Mouse (Mus musculus): ENCODE data around the gene Prkn.

The Prkn gene

GRCm38 (mm10) chr17:10840148-10840707, at the start of gene Prkn, which contains the start of gene Pacrg:
TSS of gene Prkn (plus strand) at chr17:10840384.
TSS of gene Pacrg (minus strand) at chr17:10840311.
- DNase-seq (ENCODE audit: low read depth in 1 of 2, low spot score in 2 of 2), result peak; percentile 93 to 94

- DNase-seq (ENCODE audit: low read depth in 1 of 2, low spot score in 2 of 2), result no peak
Measured at GRCm38 (mm10) chr17:10791661-10792060, 48.5 kb upstream of the Prkn start.

GRCm38 (mm10) chr17:10806692-10807091, 33.5 kb upstream of the Prkn start:
- DNase-seq (ENCODE audit: low read depth in 1 of 2, low spot score in 2 of 2), result no peak

DNA sequence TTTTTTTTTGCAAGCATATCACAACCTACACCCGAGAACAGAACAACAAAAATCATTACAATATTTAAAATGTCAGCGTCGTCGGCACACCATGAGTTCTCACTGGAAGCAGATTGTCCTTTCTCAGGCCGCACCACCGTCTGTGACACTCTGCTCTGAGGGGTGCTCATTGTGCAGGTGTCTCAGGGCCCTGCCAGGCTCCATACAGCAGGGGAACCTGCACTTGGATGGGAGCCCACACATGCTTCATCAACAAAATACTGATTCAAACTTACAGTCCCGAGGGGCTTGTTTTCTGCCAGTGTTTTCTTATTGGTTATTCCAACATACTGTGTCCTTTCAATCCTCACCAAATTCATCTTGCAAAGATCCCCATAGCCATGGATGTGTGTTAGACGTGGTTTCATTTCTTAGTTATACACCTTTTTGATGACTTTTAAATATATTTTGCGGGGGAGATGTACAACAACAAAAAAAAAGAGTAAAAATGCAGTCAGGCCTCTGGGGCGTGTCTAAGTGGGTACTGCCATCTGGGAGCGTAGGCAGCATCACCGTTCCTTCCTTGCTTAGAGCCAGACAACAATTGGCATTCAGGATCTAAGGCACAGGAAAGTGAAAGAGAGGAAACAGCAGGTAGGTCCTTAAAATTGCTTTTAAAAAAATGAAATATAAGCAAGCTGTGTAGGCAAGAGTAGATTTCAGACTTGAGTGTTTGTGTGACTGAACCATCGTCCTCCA, 32.8 kb upstream of the Prkn start:
- no peak for DNase-seq (ENCODE audit: low read depth in 1 of 2, low spot score in 2 of 2)

DNA sequence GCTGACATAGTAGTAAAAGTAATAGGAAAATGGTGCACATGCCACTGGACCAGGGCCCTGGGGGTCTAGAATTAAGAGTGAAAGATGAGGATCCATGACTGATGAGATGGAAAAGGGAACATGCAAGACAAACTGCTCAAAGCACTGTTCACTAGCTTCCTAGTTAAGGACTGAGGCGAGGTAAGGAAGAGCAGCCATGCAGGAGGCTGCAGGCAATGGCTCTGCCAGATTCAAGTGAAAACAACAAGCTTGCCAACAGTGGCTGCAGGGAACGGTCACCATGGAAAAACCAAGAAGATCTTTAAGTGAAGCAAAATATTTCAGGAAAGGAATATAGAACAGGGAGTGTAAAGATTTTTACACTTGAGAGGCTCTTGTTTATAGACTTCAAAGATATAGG, 31.6 kb upstream of the Prkn start:
- no peak for DNase-seq (ENCODE audit: low read depth in 1 of 2, low spot score in 2 of 2)

- no peak for DNase-seq (ENCODE audit: low read depth in 1 of 2, low spot score in 2 of 2)
Measured at GRCm38 (mm10) chr17:10818971-10819370, 21.2 kb upstream of the Prkn start.

DNA sequence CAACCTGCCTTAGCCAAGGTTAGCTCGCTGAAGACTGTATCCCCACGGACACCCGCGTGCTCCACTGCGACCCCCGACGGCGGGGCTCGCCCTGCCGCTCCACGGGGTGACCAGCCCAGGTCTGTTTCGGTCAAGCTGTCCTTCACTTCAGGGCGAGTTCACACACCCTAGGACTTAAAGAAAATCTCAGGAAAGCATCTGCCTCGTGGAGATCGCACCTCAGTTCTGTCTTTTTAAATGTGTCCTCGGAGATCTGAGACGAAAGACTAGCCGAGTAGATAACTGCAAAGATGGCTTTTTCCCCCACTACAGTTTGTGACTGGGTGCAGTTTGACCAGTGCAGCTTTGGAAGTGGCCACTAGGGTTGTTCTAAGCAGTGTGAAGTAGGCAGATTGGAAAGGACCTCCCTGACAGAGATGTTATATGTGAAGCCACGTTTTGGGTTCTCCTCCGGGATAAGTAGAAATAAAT, 582 bp downstream of the Prkn start:
- DNase-seq (ENCODE audit: low read depth in 1 of 2, low spot score in 2 of 2), result peak; percentile 10 to 36

GRCm38 (mm10) chr17:10854207-10854606, 14.0 kb downstream of the Prkn start:
- DNase-seq (ENCODE audit: low read depth in 1 of 2, low spot score in 2 of 2), result no peak

DNA sequence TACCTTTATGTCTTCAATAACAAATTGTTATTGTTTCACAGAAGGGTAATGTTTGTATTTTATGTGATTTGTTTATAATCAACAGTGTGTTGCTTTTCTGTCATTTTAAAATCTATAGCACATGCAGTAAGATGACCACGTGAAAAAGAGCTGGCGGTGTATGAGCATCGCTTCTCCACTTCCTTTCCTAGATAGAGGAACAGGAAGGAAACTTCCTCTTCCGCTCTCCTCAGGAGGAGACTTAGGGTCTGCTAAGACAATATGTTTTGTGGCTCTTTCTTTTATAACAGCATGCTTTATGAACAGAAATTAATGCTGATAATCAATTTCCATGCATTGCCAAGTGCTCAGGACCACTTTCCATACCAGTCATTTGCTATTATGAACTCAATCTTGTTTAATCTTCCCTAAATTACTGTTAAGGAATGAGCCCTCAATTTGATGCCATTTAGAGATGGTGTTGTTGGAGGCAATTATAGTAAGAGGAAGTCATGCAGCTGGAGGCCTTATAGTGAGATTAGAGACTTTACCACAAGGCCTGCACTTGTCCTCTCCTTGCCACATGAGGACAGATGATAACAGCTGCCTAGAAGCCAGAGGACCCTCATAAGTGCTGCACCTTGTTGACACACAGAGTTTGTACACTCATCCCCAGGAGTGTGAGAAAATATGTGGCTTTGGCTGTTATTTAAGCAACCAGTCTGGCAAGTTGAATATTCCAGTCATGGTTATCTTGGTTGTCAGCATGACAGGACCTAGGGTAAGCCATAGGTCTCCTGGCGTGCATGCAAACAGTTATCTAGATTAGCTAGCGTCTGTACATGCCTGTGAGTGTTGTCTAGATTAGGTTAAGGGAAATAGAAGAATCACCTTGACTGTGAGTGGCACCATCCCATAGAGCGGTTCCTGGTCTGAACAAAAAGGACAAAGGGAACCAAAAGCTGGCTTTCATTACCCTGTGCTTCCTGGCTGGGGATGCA, 34.3 kb downstream of the Prkn start:
- DNase-seq (ENCODE audit: low read depth in 1 of 2, low spot score in 2 of 2), result no peak

GRCm38 (mm10) chr17:10878986-10879385, 38.8 kb downstream of the Prkn start:
- no peak for DNase-seq (ENCODE audit: low read depth in 1 of 2, low spot score in 2 of 2)

- DNase-seq (ENCODE audit: low read depth in 1 of 2, low spot score in 2 of 2), result no peak
Measured at GRCm38 (mm10) chr17:10882260-10882659, 42.1 kb downstream of the Prkn start.

DNA sequence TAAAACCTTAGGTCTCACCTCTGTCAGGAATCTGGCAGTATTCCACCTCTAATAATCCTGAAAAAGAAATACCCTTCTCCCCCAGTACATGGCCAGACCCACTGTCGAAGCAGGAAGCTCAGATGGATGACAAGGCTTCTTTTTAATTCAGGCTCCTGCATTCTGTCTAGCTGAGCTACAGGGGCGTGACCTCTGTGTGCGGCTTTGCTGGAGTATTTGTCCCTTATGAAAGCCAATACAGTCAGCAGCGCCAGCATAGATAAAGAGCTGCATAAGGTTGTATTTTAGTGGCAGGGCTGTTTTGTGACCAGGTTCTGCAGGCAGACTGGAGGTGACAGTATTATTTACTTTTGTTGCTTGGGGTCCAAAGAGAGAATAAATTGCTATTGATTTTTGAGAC, 47.7 kb downstream of the Prkn start:
- no peak for DNase-seq (ENCODE audit: low read depth in 1 of 2, low spot score in 2 of 2)

DNA sequence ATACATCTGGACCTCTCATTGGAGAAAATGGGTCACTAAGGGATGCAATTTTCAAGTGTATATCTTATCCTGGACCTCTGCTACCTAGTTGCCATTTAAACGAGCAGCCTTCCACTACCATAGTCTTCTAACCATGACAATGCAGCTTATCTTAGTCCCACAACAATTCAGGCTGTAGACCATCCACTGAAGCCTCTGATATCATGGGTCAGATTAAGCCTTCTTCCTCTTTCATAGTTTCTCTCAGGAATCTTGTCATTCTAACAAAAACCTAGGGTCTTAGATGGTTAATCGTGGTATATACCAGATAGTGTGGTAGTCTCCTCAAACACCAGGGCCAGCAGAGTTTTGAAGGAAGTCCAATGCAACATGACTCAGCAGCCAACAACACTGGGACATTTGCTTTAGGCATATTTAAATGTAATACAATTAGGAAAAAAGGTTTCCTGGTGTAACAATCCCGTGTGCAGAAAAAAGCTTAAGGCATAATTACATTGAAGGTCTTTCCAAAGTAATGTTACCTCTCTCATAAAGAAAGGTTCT, 61.6 kb downstream of the Prkn start:
- no peak for DNase-seq (ENCODE audit: low read depth in 1 of 2, low spot score in 2 of 2)

DNA sequence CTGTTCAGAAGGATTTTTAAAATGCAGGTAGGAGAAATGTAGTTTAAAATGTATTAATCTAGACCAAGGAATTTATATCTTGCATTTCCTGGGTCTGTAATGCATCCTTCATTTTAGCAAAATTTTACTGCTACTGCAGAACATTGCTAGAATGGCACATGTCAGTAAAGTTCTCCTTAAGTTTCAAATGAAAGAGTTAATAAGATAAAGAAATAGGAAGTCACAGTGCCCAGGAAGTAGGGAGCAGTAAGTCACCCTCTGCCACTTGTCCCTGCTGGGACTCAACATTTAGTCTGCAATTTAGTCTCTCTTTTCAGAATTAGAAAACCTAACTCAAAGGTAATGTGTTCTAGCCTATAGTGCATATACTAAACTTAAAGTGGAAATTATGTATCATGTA, 96.5 kb downstream of the Prkn start:
- DNase-seq (ENCODE audit: low read depth in 1 of 2, low spot score in 2 of 2), result no peak

DNA sequence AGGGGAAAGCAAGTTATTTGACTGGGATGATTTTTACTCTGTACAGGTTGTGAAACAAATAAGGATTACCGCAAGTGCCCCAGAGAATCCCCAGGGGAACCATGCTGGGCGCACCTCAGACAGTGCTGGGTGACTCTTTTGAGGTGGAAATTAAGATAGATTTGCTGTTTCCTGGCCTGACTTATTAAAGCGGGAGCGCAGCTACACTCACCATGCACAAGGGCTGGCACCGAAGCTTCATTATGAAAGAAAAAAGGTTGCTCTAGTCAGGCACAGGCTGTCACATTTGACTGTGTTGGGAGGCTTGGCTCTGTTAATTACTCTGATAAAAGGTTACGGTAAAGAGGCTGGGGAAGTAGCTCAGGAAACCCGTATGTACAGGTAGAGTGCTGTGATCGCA, 97.7 kb downstream of the Prkn start:
- DNase-seq (ENCODE audit: low read depth in 1 of 2, low spot score in 2 of 2), result no peak

GRCm38 (mm10) chr17:10938755-10939154, 98.6 kb downstream of the Prkn start:
- DNase-seq (ENCODE audit: low read depth in 1 of 2, low spot score in 2 of 2), result no peak

DNA sequence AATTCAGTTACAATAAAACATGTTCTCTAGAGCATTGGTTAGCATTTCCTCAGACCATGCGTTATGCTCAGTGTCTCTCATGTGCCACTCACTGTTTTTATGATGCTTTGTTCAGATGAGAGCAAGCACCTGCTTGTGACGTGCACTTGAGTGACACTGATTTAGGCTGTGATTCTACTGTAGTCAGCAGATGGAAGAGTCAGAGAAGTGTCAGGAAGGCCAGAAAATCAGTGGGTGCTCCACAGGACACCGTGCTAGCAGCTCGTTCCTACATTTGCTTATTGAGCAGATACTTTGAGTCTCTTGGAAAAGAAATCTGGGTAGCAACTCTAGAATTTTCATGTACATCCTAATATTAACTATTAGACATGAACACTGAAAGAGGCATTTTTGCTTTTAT, 106.4 kb downstream of the Prkn start:
- no peak for DNase-seq (ENCODE audit: low read depth in 1 of 2, low spot score in 2 of 2)

DNA sequence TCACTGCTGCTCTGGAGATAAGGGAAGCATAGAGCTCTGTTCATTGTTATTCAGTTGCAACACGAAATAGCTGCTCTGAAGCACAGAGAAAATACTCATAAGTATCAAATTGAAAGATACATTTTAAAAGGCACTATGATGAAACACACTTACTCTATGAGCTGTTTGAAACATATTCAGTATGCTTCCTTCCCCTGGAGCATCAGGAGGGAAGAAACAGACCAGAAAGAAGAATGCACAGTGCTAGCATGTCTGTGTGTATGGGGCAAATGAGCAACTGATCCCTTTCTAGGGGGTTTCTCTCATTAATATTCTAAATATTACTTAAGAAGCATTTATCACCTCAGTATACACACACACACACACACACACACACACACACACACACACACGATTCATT, 107.4 kb downstream of the Prkn start:
- DNase-seq (ENCODE audit: low read depth in 1 of 2, low spot score in 2 of 2), result no peak

DNA sequence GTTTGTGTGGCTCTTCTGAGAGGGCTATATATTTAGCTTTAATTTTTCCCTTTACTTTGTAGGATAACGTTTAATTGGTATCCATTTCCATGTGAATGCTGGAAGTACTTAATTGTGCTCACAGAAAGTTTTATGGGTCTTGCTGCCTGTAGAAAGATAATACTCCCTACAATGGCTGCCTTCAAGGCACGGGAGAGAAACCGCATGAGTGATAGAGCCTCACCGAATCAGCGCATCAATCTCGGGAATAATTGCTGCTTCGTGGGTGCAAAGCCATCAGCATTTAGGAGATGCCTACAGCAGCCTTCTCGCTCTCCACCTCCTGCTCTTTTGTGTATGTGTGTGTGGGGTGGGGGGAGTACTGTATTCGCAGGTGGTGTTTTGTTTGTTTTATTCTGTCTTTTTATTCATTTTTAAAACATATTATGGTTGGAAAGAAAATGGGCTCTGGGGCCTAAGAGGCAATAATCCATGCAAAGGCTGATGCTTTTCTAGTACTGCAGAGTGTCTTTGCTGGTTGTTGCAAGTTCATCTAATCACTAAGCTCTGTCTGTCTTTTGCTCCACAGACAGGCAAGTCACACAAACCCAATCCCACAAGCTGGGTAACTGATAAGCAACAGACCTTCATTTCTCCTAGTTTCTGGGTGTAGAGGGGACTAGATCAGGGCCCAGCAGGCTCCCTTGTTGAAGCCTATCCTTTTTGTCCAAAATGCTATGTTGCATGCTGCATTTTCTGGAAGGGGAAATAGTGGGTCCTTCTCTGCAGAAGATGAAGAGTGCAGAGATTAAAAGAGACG, 119.1 kb downstream of the Prkn start:
- no peak for DNase-seq (ENCODE audit: low read depth in 1 of 2, low spot score in 2 of 2)

DNA sequence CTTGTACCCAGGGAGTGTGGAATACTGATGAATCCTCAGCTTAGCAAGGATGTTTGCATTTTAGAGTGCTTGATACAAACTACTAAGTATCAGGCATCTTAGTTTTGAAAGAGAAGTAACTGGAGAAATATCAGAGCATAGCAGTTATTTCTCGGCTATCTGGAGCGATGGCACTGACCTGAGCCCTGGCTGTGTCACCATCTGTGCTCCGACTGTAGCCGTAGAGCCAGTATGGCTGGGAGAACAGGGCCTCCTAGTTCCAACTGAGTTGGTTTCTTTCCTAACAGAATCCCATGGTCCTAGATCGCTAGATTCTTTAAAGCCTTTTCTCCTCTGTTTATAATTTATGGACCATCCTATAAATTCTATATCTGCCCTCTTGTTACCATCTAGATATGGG, 122.0 kb downstream of the Prkn start:
- no peak for DNase-seq (ENCODE audit: low read depth in 1 of 2, low spot score in 2 of 2)

DNA sequence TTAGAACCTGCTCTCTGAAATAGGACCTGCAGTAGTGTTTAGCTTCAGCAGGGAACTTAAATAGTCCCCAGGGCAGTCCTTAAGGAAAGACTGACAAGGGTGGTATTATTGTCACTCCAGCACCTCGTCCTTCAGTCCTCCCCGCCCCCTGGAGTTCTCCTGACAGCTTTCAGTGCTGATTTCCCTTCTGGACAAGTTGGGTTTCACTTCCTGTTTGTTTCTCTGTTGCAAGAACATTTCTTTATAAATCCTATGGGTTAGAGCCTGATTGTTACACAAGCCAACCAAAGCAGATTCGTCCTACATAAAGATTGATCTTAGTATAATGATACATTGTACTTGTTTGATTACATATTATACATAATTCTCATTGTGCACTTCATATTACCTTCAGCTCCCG, 142.0 kb downstream of the Prkn start:
- no peak for DNase-seq (ENCODE audit: low read depth in 1 of 2, low spot score in 2 of 2)

Measured in monocyte, adult 2 months (primary cell).